Mouse (Mus musculus) stomach, postnatal 0 days (tissue): ENCODE results near the gene Sirt4. TPM values are rescaled to one million over a fixed set of nuclear protein-coding genes. Genes with fewer than 3 reads are reported as not detected.
"Not testable (repeated sequence)": the region's sequence is repeated elsewhere in the genome, so short reads cannot be mapped to it uniquely, and the experiment has no call there.

Experiments
- ATAC-seq: fragments of 200-750 bp; cut with Nextera tagmentation; 2 replicates; pipeline ENCODE4 v1.8.0; 2017; ENCODE audit not compliant: low FRiP score, low TSS enrichment
- DNase-seq: peaks from one replicate; pipeline ENCODE4 v3.0.0-alpha.2; 2016; ENCODE audit warnings: low spot score
- H3K27ac ChIP-seq: fragments of 300-500 bp; sonication (generic); replicated peaks from 2 replicates; pipeline ENCODE4 v1.5.1; 2014; ENCODE audit warnings: mild to moderate bottlenecking, control low read depth
- H3K27me3 ChIP-seq: fragments of 300-500 bp; sonication (generic); 2 replicates; pipeline ENCODE4 v1.6.1; 2014; ENCODE audit warnings: low read length; ENCODE audit not compliant: control insufficient read depth, insufficient read depth
- H3K36me3 ChIP-seq: fragments of 300-500 bp; sonication (generic); 2 replicates; pipeline ENCODE4 v1.6.1; 2014; ENCODE audit warnings: low read length, mixed read lengths; ENCODE audit not compliant: control insufficient read depth, insufficient read depth
- H3K4me1 ChIP-seq: fragments of 300-500 bp; sonication (generic); replicated peaks from 2 replicates; pipeline ENCODE4 v1.6.1; 2014; ENCODE audit warnings: antibody characterized with exemption; ENCODE audit not compliant: control insufficient read depth, insufficient read depth
- H3K4me2 ChIP-seq: fragments of 300-500 bp; sonication (generic); replicated peaks from 2 replicates; pipeline ENCODE4 v1.6.1; 2014; ENCODE audit warnings: low read depth, mild to moderate bottlenecking, control low read depth, moderate library complexity
- H3K4me3 ChIP-seq: fragments of 300-500 bp; sonication (generic); 2 replicates; pipeline ENCODE4 v1.5.1; 2014; ENCODE audit warnings: low read depth, low read length, control low read depth
- H3K9ac ChIP-seq: fragments of 300-500 bp; sonication (generic); 2 replicates; pipeline ENCODE4 v1.6.1; 2014; ENCODE audit warnings: mild to moderate bottlenecking, low read length, control low read depth, mixed read lengths
- H3K9me3 ChIP-seq: fragments of 300-500 bp; sonication (generic); 2 replicates; pipeline ENCODE4 v1.6.1; 2016; ENCODE audit warnings: low read length; ENCODE audit not compliant: control insufficient read depth
- CTCF ChIP-seq: IDR thresholded peaks from 2 replicates; pipeline ENCODE4 v1.5.1; 2016; ENCODE audit warnings: antibody characterized with exemption, low read depth, mild to moderate bottlenecking, moderate library complexity
- EP300 ChIP-seq: optimal IDR thresholded peaks from 2 replicates; pipeline ENCODE3; 2016; ENCODE audit warnings: antibody characterized with exemption
- whole genome bisulfite sequencing: fragments of 180-500 bp; shearing (Covaris S2); extraction: QIAGEN DNeasy Blood & Tissue Kit; methylation state at CpG from one replicate; pipeline ENCODE4 v1.1.7; 2014; 5-methylcytosine and 5-hydroxymethylcytosine counted together
- polyA plus RNA-seq: library from polyadenylated mRNA; unstranded; fragments of >200 nt; fragmentation: Nextera tagmentation; extraction: Ambion mirVana; gene quantifications from 2 replicates; pipeline ENCODE4 v1.2.1, GENCODE M21; 2015

Sirt4 gene
- polyA plus RNA-seq, 1 experiment from 2014 or later: 11.5 TPM

DNA sequence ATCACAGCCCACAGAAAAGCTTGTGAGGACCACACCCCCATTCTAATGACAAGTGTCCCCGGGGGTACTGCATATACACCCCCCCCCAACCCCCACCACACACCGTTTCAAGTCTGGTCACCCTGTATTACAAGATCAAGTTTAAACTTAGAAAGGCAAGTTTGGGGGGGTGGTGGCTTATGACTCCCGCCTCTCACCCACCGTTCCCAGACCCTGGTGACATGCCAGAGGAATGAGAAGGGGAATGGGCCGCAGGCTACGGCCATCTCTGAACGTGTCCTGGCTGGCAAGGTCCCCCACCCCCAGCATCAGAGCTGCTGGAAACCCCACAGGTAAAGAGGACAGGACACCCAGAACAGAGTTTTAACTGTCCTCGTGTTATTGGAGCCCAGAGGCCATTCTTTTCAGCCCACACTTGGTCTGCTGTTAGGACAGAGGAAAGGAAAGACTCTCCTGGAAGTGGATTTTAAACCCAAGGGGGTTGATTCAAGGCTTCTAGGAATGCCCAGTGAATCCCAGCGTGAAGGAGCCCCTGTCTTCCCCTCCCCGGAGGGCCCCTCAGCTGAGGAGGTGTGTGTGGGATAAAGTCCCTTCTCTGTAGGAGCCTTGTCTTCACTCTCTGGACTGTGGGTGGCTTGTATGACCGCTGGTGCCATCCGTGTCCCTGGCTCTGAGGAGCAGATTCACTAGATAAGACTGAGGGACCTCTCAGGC is 22.9 kb upstream of the Sirt4 start:
- ATAC-seq (no peak), DNase-seq (no peak)
- Histone ChIP-seq H3K9ac (peak overlapping the region; percentile 92), H3K4me2 (peak overlapping the region; percentile 87), H3K4me3 (peak overlapping the region; percentile 93), H3K27ac (peak overlapping the region; percentile 40; the same call in 1 of the 2 replicates), H3K36me3 (no peaks in the 10 kb centered on the region), H3K9me3 (no peaks in the 10 kb centered on the region), H3K27me3 (no peaks in the 10 kb centered on the region), H3K4me1 (peaks cover 2% of the 10 kb centered on the region)
- TF ChIP-seq CTCF: no peak
- no peak for TF ChIP-seq EP300
- 12% methylated on average over 12 of the region's 12 CpGs for WGBS

DNA sequence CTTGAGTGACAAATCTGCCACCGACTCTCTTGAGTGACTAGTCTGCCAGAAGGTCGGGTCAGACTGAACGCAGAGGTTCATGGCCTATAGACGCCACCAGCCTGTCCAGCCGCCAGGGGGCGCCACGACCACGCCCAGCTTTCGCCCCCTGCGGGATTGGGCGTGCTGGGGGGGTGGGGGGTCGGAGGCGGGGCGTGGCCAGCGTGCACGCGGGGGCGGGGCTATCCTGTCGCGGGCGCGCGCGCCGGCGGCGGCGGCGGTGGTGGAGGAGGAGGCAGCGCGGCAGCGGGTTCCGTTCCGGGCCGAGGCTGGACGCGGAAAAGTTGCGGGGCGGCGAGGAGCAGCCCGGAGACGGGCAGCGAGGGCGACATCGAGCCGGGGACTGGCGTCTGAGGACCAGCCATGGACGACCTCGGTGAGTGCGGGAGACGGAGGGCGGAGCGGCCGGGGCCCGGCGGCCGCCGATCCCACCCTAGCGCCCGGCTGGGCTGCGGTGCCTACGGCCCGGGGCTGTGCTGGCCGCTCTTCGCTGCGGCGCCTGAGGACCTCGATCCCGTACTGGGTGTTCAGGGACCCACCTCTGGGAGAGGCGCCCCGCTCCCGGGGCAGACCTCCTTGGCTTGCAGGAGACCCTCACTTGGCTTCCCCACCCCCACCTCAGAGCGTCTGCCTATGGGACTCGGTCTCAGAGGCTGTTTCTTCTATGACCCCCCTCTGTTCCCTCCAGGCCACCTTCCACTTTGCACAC is 22.1 kb upstream of the Sirt4 start, which contains the start of gene Pxn:
Gene Pxn (plus strand): TSS at position 223 of the 748 bp plus-strand sequence.
- no peaks in the 10 kb centered on the region for H3K36me3 ChIP-seq
- H3K4me3 ChIP-seq: peak within 1 kb of the TSS; percentile 93
- H3K9me3 ChIP-seq: no peaks in the 10 kb centered on the region
- peak; percentile 89 for ATAC-seq
- H3K9ac ChIP-seq: peak within 1 kb of the TSS; percentile 92
- H3K27ac ChIP-seq: peak within 1 kb of the TSS; percentile 76
- DNase-seq: peak; percentile 95
- H3K4me2 ChIP-seq: peak within 1 kb of the TSS; percentile 87
- TF ChIP-seq CTCF: peak; percentile 93
- TF ChIP-seq EP300: no peak
- peaks cover 2% of the 10 kb centered on the region for H3K4me1 ChIP-seq
- WGBS: 2% methylated on average over 41 of the region's 74 CpGs
- H3K27me3 ChIP-seq: no peaks in the 10 kb centered on the region

- H3K36me3 ChIP-seq, H3K9me3 ChIP-seq, ATAC-seq, H3K9ac ChIP-seq, H3K27ac ChIP-seq, H3K4me1 ChIP-seq, H3K4me2 ChIP-seq, H3K27me3 ChIP-seq, H3K4me3 ChIP-seq, DNase-seq: not testable (repeated sequence)
- 58% methylated on average over 4 of the region's 4 CpGs for WGBS
These were observed 21.1 kb upstream of the Sirt4 start for GRCm38 (mm10) chr5:115505617-115506016.

- Histone ChIP-seq H3K36me3 (no peaks in the 10 kb centered on the region), H3K27me3 (no peaks in the 10 kb centered on the region), H3K4me1 (no peaks in the 10 kb centered on the region), H3K27ac (no peak overlapping the region), H3K4me2 (no peak overlapping the region), H3K9me3 (no peaks in the 10 kb centered on the region), H3K9ac (no peak overlapping the region), H3K4me3 (no peak overlapping the region)
- TF ChIP-seq CTCF (no peak), EP300 (no peak)
- 52% methylated on average over 12 of the region's 12 CpGs for WGBS
- peak; percentile 16; the same call in 1 of the 2 replicates for ATAC-seq
- DNase-seq: no peak
These were observed 18.5 kb upstream of the Sirt4 start for GRCm38 (mm10) chr5:115503035-115503434.

DNA sequence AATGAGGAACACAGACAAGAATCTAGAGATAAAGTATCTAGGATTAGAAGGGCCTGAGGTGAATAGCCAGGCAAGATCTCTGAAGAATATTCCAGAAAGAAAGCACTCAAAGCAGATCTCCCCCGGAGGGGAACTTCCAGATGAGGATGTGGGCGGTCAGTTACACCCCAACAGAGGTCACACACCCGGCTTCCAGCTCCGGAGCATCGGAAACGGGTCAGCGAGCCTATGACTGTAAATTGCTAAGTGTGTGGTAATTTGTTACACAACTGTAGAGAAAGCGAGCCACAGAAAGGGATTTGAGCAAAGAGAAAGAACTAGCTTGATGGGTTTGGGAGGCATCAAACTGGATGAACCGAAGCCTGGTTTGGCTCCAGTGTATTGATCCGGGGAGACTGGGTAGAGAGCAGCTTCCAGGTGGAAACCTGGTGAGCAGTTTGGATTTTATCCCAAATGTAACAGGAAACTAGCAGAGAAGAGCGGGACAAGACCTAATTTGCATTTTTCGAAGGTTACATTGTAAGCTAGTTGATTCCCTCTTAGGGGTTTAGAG is 15.9 kb upstream of the Sirt4 start:
- ATAC-seq (no peak), DNase-seq (no peak)
- no peak overlapping the region for H3K4me3 ChIP-seq
- H3K4me1 ChIP-seq: no peaks in the 10 kb centered on the region
- no peaks in the 10 kb centered on the region for H3K27me3 ChIP-seq
- TF ChIP-seq CTCF (no peak), EP300 (no peak)
- no peak overlapping the region for H3K9ac ChIP-seq
- no peaks in the 10 kb centered on the region for H3K9me3 ChIP-seq
- no peak overlapping the region for H3K27ac ChIP-seq
- no peaks in the 10 kb centered on the region for H3K36me3 ChIP-seq
- 68% methylated on average over 12 of the region's 12 CpGs for WGBS
- no peak overlapping the region for H3K4me2 ChIP-seq
